Mouse (Mus musculus): Measurements from ENCODE around the gene Rrnad1. TPM values are rescaled to one million over a fixed set of nuclear protein-coding genes. Genes with fewer than 3 reads are reported as not detected.
"Not testable (repeated sequence)": the region's sequence is repeated elsewhere in the genome, so short reads cannot be mapped to it uniquely, and the experiment has no call there.

Rrnad1 gene
- polyA plus RNA-seq, 1 experiment, result 19.3 TPM

- no peak for TF ChIP-seq CTCF (conservative IDR thresholded peaks at IDR 0.05; ENCODE audit: insufficient read depth, insufficient read length, low read depth, low read length)
- TF ChIP-seq POLR2A (IDR thresholded peaks at IDR 0.05; ENCODE audit: low read depth, low read length), result no peak
- Histone ChIP-seq H3K36me3 (ENCODE audit: control insufficient read depth, insufficient read depth, low read length) (no peaks in the 10 kb centered on the region), H3K4me3 (ENCODE audit: insufficient read depth, low read depth, low read length) (no peak overlapping the region), H3K27me3 (replicated peaks; ENCODE audit: control insufficient read depth, insufficient read depth, low read length) (no peaks in the 10 kb centered on the region), H3K27ac (ENCODE audit: insufficient read depth, low read depth, low read length) (no peak overlapping the region), H3K4me1 (ENCODE audit: control insufficient read depth, insufficient read depth, low read length) (no peaks in the 10 kb centered on the region)
- DNase-seq, result no peak
- WGBS, result 59% methylated on average over 3 of the region's 3 CpGs
Observed at GRCm38 (mm10) chr3:87899266-87899665, 31.3 kb downstream of the Rrnad1 start.

GRCm38 (mm10) chr3:87893367-87893905, 37.1 kb downstream of the Rrnad1 start:
- WGBS, result 89% methylated on average over 3 of the region's 3 CpGs
- H3K4me1 ChIP-seq (ENCODE audit: control insufficient read depth, insufficient read depth, low read length), result no peaks in the 10 kb centered on the region
- no peak overlapping the region for H3K4me3 ChIP-seq (ENCODE audit: insufficient read depth, low read depth, low read length)
- DNase-seq, result no peak
- TF ChIP-seq CTCF (conservative IDR thresholded peaks at IDR 0.05; ENCODE audit: insufficient read depth, insufficient read length, low read depth, low read length) (no peak), POLR2A (IDR thresholded peaks at IDR 0.05; ENCODE audit: low read depth, low read length) (no peak)
- no peaks in the 10 kb centered on the region for H3K27me3 ChIP-seq (replicated peaks; ENCODE audit: control insufficient read depth, insufficient read depth, low read length)
- no peak overlapping the region for H3K27ac ChIP-seq (ENCODE audit: insufficient read depth, low read depth, low read length)
- no peaks in the 10 kb centered on the region for H3K36me3 ChIP-seq (ENCODE audit: control insufficient read depth, insufficient read depth, low read length)

- H3K27ac ChIP-seq (ENCODE audit: insufficient read depth, low read depth, low read length), result no peak overlapping the region
- no peaks in the 10 kb centered on the region for H3K36me3 ChIP-seq (ENCODE audit: control insufficient read depth, insufficient read depth, low read length)
- no peak for TF ChIP-seq CTCF (conservative IDR thresholded peaks at IDR 0.05; ENCODE audit: insufficient read depth, insufficient read length, low read depth, low read length)
- TF ChIP-seq POLR2A (IDR thresholded peaks at IDR 0.05; ENCODE audit: low read depth, low read length), result no peak
- 78% methylated on average over 3 of the region's 3 CpGs for WGBS
- no peaks in the 10 kb centered on the region for H3K27me3 ChIP-seq (replicated peaks; ENCODE audit: control insufficient read depth, insufficient read depth, low read length)
- no peaks in the 10 kb centered on the region for H3K4me1 ChIP-seq (ENCODE audit: control insufficient read depth, insufficient read depth, low read length)
- no peak overlapping the region for H3K4me3 ChIP-seq (ENCODE audit: insufficient read depth, low read depth, low read length)
- no peak for DNase-seq
Observed at GRCm38 (mm10) chr3:87891481-87891880, 39.0 kb downstream of the Rrnad1 start.

- WGBS, result 86% methylated on average over 4 of the region's 4 CpGs
- peak; percentile 19; the same call in 1 of the 2 replicates for TF ChIP-seq CTCF (conservative IDR thresholded peaks at IDR 0.05; ENCODE audit: insufficient read depth, insufficient read length, low read depth, low read length)
- not testable (repeated sequence) for H3K27ac ChIP-seq (ENCODE audit: insufficient read depth, low read depth, low read length); H3K27me3 ChIP-seq (replicated peaks; ENCODE audit: control insufficient read depth, insufficient read depth, low read length); H3K4me3 ChIP-seq (ENCODE audit: insufficient read depth, low read depth, low read length); DNase-seq; H3K36me3 ChIP-seq (ENCODE audit: control insufficient read depth, insufficient read depth, low read length)
- peaks cover 16% of the 10 kb centered on the region for H3K4me1 ChIP-seq (ENCODE audit: control insufficient read depth, insufficient read depth, low read length)
Observed at GRCm38 (mm10) chr3:87887400-87887799, 43.1 kb downstream of the Rrnad1 start.

- H3K4me3 ChIP-seq (ENCODE audit: insufficient read depth, low read depth, low read length), result no peak overlapping the region
- no peaks in the 10 kb centered on the region for H3K27me3 ChIP-seq (replicated peaks; ENCODE audit: control insufficient read depth, insufficient read depth, low read length)
- H3K36me3 ChIP-seq (ENCODE audit: control insufficient read depth, insufficient read depth, low read length), result no peaks in the 10 kb centered on the region
- 85% methylated on average over 6 of the region's 6 CpGs for WGBS
- no peak for DNase-seq
- TF ChIP-seq POLR2A (IDR thresholded peaks at IDR 0.05; ENCODE audit: low read depth, low read length) (no peak), CTCF (conservative IDR thresholded peaks at IDR 0.05; ENCODE audit: insufficient read depth, insufficient read length, low read depth, low read length) (no peak)
- H3K27ac ChIP-seq (ENCODE audit: insufficient read depth, low read depth, low read length), result no peak overlapping the region
- H3K4me1 ChIP-seq (ENCODE audit: control insufficient read depth, insufficient read depth, low read length), result peaks cover 16% of the 10 kb centered on the region
Observed at GRCm38 (mm10) chr3:87886416-87886815, 44.1 kb downstream of the Rrnad1 start.

- Histone ChIP-seq H3K36me3 (ENCODE audit: control insufficient read depth, insufficient read depth, low read length) (no peaks in the 10 kb centered on the region), H3K4me1 (ENCODE audit: control insufficient read depth, insufficient read depth, low read length) (peaks cover 16% of the 10 kb centered on the region), H3K27ac (ENCODE audit: insufficient read depth, low read depth, low read length) (no peak overlapping the region), H3K4me3 (ENCODE audit: insufficient read depth, low read depth, low read length) (peak overlapping the region; percentile 44), H3K27me3 (replicated peaks; ENCODE audit: control insufficient read depth, insufficient read depth, low read length) (no peaks in the 10 kb centered on the region)
- TF ChIP-seq CTCF (conservative IDR thresholded peaks at IDR 0.05; ENCODE audit: insufficient read depth, insufficient read length, low read depth, low read length) (no peak), POLR2A (IDR thresholded peaks at IDR 0.05; ENCODE audit: low read depth, low read length) (no peak)
- no peak for DNase-seq
- WGBS, result 15% methylated on average over 10 of the region's 10 CpGs
Observed at GRCm38 (mm10) chr3:87886004-87886365, 44.5 kb downstream of the Rrnad1 start.

- under 1% methylated on average over 33 of the region's 33 CpGs for WGBS
- no peaks in the 10 kb centered on the region for H3K27me3 ChIP-seq (replicated peaks; ENCODE audit: control insufficient read depth, insufficient read depth, low read length)
- H3K36me3 ChIP-seq (ENCODE audit: control insufficient read depth, insufficient read depth, low read length), result no peaks in the 10 kb centered on the region
- DNase-seq, result peak; percentile 99
- H3K4me3 ChIP-seq (ENCODE audit: insufficient read depth, low read depth, low read length), result peak within 1 kb of the TSS; percentile 93
- peaks cover 16% of the 10 kb centered on the region for H3K4me1 ChIP-seq (ENCODE audit: control insufficient read depth, insufficient read depth, low read length)
- peak within 1 kb of the TSS; percentile 87 for H3K27ac ChIP-seq (ENCODE audit: insufficient read depth, low read depth, low read length)
- TF ChIP-seq POLR2A (IDR thresholded peaks at IDR 0.05; ENCODE audit: low read depth, low read length) (no peak), CTCF (conservative IDR thresholded peaks at IDR 0.05; ENCODE audit: insufficient read depth, insufficient read length, low read depth, low read length) (no peak)
Observed at GRCm38 (mm10) chr3:87885281-87886003, 45.1 kb downstream of the Rrnad1 start, which contains the start of gene Prcc. Prcc (minus strand) TSS chr3:87885608.
